ENCODE assay signal across 9 mouse cellular contexts in the genomic region with DNA sequence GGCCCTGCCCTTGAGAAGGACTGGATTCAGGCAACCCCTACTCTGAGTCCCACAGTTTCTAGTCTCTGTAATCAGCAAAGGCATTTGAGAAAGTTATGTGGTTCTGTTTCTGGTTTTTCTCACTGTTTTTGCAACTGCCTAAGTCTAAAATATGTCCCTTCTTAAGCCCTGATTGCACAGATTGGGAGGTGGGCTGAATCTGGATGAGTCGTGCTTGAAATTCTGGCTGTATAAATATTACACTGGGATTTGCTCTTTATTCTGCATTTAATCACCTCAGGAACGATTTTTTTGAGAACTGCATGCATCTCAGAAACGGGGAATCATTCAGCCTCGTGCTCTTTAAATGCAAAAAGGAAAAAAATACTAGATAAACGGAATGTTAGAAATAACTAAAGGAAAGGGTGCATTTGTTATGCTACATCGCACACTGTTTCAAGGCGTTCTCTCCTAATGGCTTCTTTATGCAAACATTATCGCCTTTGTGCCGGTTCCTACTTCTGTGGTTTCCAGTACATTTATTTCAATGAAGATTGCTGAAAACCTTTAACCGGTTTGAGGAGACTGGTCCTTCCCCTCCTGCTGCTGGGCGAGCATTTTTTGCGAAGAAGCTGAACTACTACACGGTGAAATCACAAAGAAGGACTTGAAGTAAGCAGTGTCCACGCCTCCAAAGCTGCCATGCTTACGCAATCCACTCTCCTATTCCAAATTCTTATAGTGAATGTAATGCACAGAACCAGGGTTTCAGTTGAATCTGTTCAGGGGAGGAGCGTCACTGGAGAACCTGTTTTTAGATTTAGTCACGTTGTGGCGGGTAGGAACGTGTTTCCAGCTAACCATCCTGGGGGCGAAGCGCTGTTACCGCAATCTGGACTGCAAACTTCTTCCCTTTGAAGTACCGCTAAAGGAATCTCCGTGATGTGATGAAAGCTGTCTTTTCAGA.
DNase-seq lines count a peak whose midpoint lies in the region; ATAC-seq and TF ChIP-seq lines count a peak whose summit lies in the region.
"Had no signal": no experiment of that assay in that cellular context is flagged by ENCODE, and none has a peak within 500 bp of the region (broad histone marks: within the 10 kb centered on the region; RNA-seq: fewer than 3 reads in every experiment).

No protein-coding gene starts in this region.

- peaks cover 8% of the 10 kb centered on the region; the same call in 1 of the 2 replicates for H3K4me1 ChIP-seq in lung, postnatal 0 days (ENCODE audit: insufficient read depth, low read depth, low read length)
- H3K4me1 ChIP-seq in heart, embryonic 11.5 days (ENCODE audit: control insufficient read depth, insufficient read depth, low read length), result peaks cover 10% of the 10 kb centered on the region

- no peak for TF ChIP-seq EP300 in lung, postnatal 0 days (IDR thresholded peaks at IDR 0.05)

- intact Hi-C loops in heart, postnatal 14 days (cut with DNase I), result no loop called here

- DNase-seq in lung, postnatal 0 days (ENCODE audit: low spot score), result peak; percentile 56
- DNase-seq in lung, postnatal 4 days, result no peak
- peak; percentile 74 to 81 for DNase-seq in frontal cortex, adult 2 months (ENCODE audit: extremely low spot score in 1 of 2, low spot score in 1 of 2)
- peak; percentile 33 to 39 for DNase-seq in layer of hippocampus, postnatal 36 days
- DNase-seq in right cerebral cortex, postnatal 36 days (ENCODE audit: low spot score in 2 of 2), result peak; percentile 70 to 86
- no peak for DNase-seq in adrenal gland, adult (ENCODE audit: inconsistent age in 2 of 2, low spot score in 1 of 2)
- no peak for DNase-seq in heart, postnatal 14 days
- DNase-seq: cerebellum, adult 2 months had no signal

- no peak overlapping the region for H3K4me2 ChIP-seq in lung, postnatal 0 days (replicated peaks; ENCODE audit: low read depth, low read length)
- H3K4me2 ChIP-seq in heart, embryonic 11.5 days, result no peak overlapping the region

- H3K27me3 ChIP-seq in lung, postnatal 0 days (replicated peaks; ENCODE audit: insufficient read depth, low read length), result no peaks in the 10 kb centered on the region
- H3K27me3 ChIP-seq in heart, embryonic 11.5 days (ENCODE audit: control insufficient read depth, insufficient read depth, low read length), result no peaks in the 10 kb centered on the region

- H3K9me3 ChIP-seq in lung, postnatal 0 days (ENCODE audit: low read length), result no peaks in the 10 kb centered on the region
- no peaks in the 10 kb centered on the region for H3K9me3 ChIP-seq in heart, embryonic 11.5 days (replicated peaks; ENCODE audit: control insufficient read depth, low read length)

- H3K9ac ChIP-seq in lung, postnatal 0 days (replicated peaks; ENCODE audit: low read depth), result no peak overlapping the region
- H3K9ac ChIP-seq in heart, embryonic 11.5 days (ENCODE audit: low read depth, low read length), result no peak overlapping the region

- no peak for TF ChIP-seq CTCF in lung, postnatal 0 days (IDR thresholded peaks at IDR 0.05)

- no peaks in the 10 kb centered on the region for H3K36me3 ChIP-seq in lung, postnatal 0 days (ENCODE audit: insufficient read depth, low read length)
- no peaks in the 10 kb centered on the region for H3K36me3 ChIP-seq in heart, embryonic 11.5 days (ENCODE audit: control insufficient read depth, insufficient read depth, low read length)

- 68% methylated on average over 24 of the region's 24 CpGs for WGBS in lung, postnatal 0 days
- 74% methylated on average over 24 of the region's 24 CpGs for WGBS in heart, embryonic 11.5 days (ENCODE audit: insufficient replicate concordance)

- no peak for ATAC-seq in lung, postnatal 0 days
- ATAC-seq in heart, embryonic 11.5 days (replicated peaks; ENCODE audit: insufficient number of reproducible peaks, low FRiP score, low TSS enrichment), result no peak

- no peak overlapping the region for H3K4me3 ChIP-seq in lung, postnatal 0 days (ENCODE audit: low read depth, low read length)
- H3K4me3 ChIP-seq in heart, embryonic 11.5 days (ENCODE audit: low read depth, low read length), result no peak overlapping the region

- no peak overlapping the region for H3K27ac ChIP-seq in lung, postnatal 0 days (ENCODE audit: low read length)
- H3K27ac ChIP-seq in heart, embryonic 11.5 days (ENCODE audit: low read depth, low read length), result no peak overlapping the region

Comparison
In these comparisons a context has a peak if more than half of its experiments do, and no peak if none do; other contexts are left out.
1. DNase-seq: peak in lung, postnatal 0 days (single experiment), frontal cortex, adult 2 months (2 of 2), layer of hippocampus, postnatal 36 days (2 of 2) and right cerebral cortex, postnatal 36 days (2 of 2); none in lung, postnatal 4 days (0 of 2), adrenal gland, adult (0 of 2) and heart, postnatal 14 days (0 of 2).